Mouse (Mus musculus) urinary bladder, adult 2 months (tissue): ENCODE results near the gene Cwc22. TPM values are rescaled to one million over a fixed set of nuclear protein-coding genes. Genes with fewer than 3 reads are reported as not detected.

ENCODE experiments used
- DNase-seq: peaks from one replicate; pipeline ENCODE4 v3.0.0; 2022; ENCODE audit warnings: low spot score
- polyA plus RNA-seq: library from polyadenylated mRNA; depleted of rRNA; stranded (reverse); fragments of >200 nt; gene quantifications from 2 replicates; pipeline ENCODE4 v1.2.3, GENCODE M21; 2012

Gene Cwc22
- polyA plus RNA-seq, 1 experiment: 27.5 TPM

- no peak for DNase-seq
Measured at GRCm38 (mm10) chr2:77970556-77970955, 24.4 kb upstream of the Cwc22 start.

- no peak for DNase-seq
Measured at GRCm38 (mm10) chr2:77969956-77970355, 23.8 kb upstream of the Cwc22 start.

- DNase-seq: no peak
Measured at GRCm38 (mm10) chr2:77962450-77963193, 16.4 kb upstream of the Cwc22 start.

- no peak for DNase-seq
Measured at GRCm38 (mm10) chr2:77961256-77961655, 15.1 kb upstream of the Cwc22 start.

GRCm38 (mm10) chr2:77960711-77961110, 14.5 kb upstream of the Cwc22 start:
- no peak for DNase-seq

GRCm38 (mm10) chr2:77959341-77959740, 13.2 kb upstream of the Cwc22 start:
- DNase-seq: no peak

- DNase-seq: no peak
Measured at GRCm38 (mm10) chr2:77951415-77951913, 5.3 kb upstream of the Cwc22 start.

- DNase-seq: no peak
Measured at GRCm38 (mm10) chr2:77950111-77950510, 3.9 kb upstream of the Cwc22 start.

- DNase-seq: no peak
Measured at GRCm38 (mm10) chr2:77949521-77949920, 3.3 kb upstream of the Cwc22 start.

- no peak for DNase-seq
Measured at GRCm38 (mm10) chr2:77948921-77949320, 2.7 kb upstream of the Cwc22 start.

- DNase-seq: no peak
Measured at GRCm38 (mm10) chr2:77948126-77948525, 2.0 kb upstream of the Cwc22 start.

- DNase-seq: no peak
Measured at GRCm38 (mm10) chr2:77947161-77947870, 1.1 kb upstream of the Cwc22 start.

- DNase-seq: no peak
Measured at GRCm38 (mm10) chr2:77944860-77945595, 1.1 kb downstream of the Cwc22 start.

GRCm38 (mm10) chr2:77944281-77944680, 1.9 kb downstream of the Cwc22 start:
- DNase-seq: no peak

GRCm38 (mm10) chr2:77941944-77942343, 4.2 kb downstream of the Cwc22 start:
- no peak for DNase-seq

GRCm38 (mm10) chr2:77938317-77938716, 7.9 kb downstream of the Cwc22 start:
- DNase-seq: no peak

GRCm38 (mm10) chr2:77937818-77938217, 8.4 kb downstream of the Cwc22 start:
- no peak for DNase-seq

- DNase-seq: no peak
Measured at GRCm38 (mm10) chr2:77934138-77934537, 12.0 kb downstream of the Cwc22 start.

GRCm38 (mm10) chr2:77933630-77934029, 12.5 kb downstream of the Cwc22 start:
- no peak for DNase-seq

GRCm38 (mm10) chr2:77931958-77932357, 14.2 kb downstream of the Cwc22 start:
- DNase-seq: no peak

- DNase-seq: no peak
Measured at GRCm38 (mm10) chr2:77928352-77928751, 17.8 kb downstream of the Cwc22 start.

GRCm38 (mm10) chr2:77926468-77926867, 19.7 kb downstream of the Cwc22 start:
- no peak for DNase-seq
